Mouse (Mus musculus) embryo, embryonic 11 days (tissue): ENCODE measurements around the gene Ncaph2.

Experiments used
- DNase-seq: peaks from one replicate; pipeline ENCODE4 v3.0.0-alpha.2; 2015

Ncaph2 gene

GRCm38 (mm10) chr15:89387127-89387526 is 31.6 kb downstream of the Ncaph2 start:
- DNase-seq = no peak

- no peak for DNase-seq
These were observed 34.6 kb downstream of the Ncaph2 start for GRCm38 (mm10) chr15:89390081-89390480.

GRCm38 (mm10) chr15:89396883-89397282 is 41.4 kb downstream of the Ncaph2 start:
- no peak for DNase-seq

GRCm38 (mm10) chr15:89398146-89398545 is 42.6 kb downstream of the Ncaph2 start:
- no peak for DNase-seq

- no peak for DNase-seq
These were observed 44.2 kb downstream of the Ncaph2 start for GRCm38 (mm10) chr15:89399716-89400115.

- DNase-seq = no peak
These were observed 47.0 kb downstream of the Ncaph2 start for GRCm38 (mm10) chr15:89402471-89402870.

- no peak for DNase-seq
These were observed 49.5 kb downstream of the Ncaph2 start for GRCm38 (mm10) chr15:89404831-89405623.

- no peak for DNase-seq
These were observed 51.2 kb downstream of the Ncaph2 start for GRCm38 (mm10) chr15:89406691-89407090.

- DNase-seq = no peak
These were observed 54.6 kb downstream of the Ncaph2 start, which contains the start of gene Syce3 for GRCm38 (mm10) chr15:89410118-89410517. TSS of gene Syce3 (minus strand) at chr15:89410503.

- no peak for DNase-seq
These were observed 59.8 kb downstream of the Ncaph2 start for GRCm38 (mm10) chr15:89415282-89415681.

GRCm38 (mm10) chr15:89421938-89422337 is 66.4 kb downstream of the Ncaph2 start:
- DNase-seq = no peak
